Mouse (Mus musculus): Measurements from ENCODE around the gene Lyrm7. TPM values are rescaled to one million over a fixed set of nuclear protein-coding genes. Genes with fewer than 3 reads are reported as not detected.

The Lyrm7 gene
- total RNA-seq, 2 experiments from 2014 or later, result 0.84 to 1.4 TPM

DNA sequence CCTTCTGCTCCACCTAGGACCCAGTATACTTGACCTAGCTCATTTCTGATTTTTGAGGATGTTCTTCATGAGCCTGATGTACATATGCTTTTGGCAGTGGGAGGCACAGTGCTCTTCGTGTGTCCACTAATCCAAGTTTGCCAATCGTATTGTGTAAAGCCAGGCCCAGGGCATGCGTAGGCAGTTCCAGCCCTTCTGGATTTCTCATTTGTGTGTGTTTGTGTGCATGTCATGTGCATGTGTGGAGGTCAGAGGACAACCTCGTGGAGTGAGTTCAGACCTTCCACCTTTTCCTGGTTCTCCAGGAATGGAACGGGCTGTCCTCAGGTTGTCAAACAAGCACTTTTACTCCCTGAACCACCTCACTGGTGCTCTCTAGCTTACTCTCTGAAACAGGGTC lies 51.1 kb downstream of the Lyrm7 start:
- ATAC-seq (replicated peaks; ENCODE audit: low FRiP score, poor library complexity, severe bottlenecking), result no peak

DNA sequence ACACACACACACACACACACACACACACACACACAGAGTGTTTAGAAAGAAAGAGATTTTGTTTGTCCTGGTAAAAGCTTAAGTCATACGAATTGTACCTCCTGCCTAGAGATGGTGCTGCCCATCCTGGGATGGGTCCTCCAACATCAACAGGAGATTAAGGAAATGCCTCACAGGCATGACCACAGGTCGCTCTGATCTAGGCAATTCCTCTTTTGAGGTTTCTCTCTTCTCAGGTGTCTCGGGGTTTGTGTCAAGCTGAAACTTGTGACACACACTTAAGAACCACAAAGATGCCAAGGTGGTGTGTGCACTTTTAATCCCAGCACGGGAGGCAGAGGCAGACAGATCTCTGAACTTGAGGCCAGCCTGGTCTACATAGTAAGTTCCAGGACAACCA lies 52.5 kb downstream of the Lyrm7 start:
- no peak for ATAC-seq (replicated peaks; ENCODE audit: low FRiP score, poor library complexity, severe bottlenecking)

DNA sequence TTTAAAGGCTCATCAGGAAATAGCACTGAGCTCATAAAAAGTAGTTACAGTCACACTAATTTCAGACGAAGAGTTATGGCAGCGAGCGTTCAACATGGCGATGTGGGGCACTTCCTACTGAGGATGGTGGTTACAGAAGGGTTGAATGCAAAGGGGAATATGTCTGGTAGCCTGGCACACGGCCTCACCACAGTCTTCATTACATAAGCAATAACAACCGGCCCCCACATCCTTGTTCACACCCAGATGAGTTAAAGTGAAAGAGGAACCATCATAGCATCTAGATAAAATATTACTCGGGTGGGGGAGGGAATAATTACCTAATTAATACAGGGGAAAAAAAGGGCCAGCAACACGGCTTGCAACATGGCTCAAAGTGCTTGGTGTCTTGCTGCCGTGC lies 53.0 kb downstream of the Lyrm7 start:
- ATAC-seq (replicated peaks; ENCODE audit: low FRiP score, poor library complexity, severe bottlenecking), result no peak

GRCm38 (mm10) chr11:54806891-54807290 lies 53.8 kb downstream of the Lyrm7 start:
- no peak for ATAC-seq (replicated peaks; ENCODE audit: low FRiP score, poor library complexity, severe bottlenecking)

GRCm38 (mm10) chr11:54805196-54805595 lies 55.5 kb downstream of the Lyrm7 start:
- no peak for ATAC-seq (replicated peaks; ENCODE audit: low FRiP score, poor library complexity, severe bottlenecking)

DNA sequence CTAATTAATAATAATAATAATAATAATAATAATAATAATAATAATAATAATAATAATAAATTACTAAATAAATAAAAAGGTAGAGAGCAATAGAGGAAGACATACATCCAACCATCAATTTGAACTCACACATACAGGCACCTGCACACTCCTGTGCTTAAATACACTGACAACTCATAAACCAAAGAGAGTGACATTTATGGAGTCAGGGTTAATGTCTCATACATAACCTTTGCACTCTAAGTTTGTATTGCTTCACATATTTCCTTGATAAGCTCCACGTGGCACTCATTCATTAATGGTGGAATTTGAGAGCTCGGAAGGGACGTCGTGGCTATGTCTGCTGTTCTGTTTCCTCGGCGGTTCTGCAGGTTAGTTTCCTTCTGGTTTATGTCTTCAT lies 58.1 kb downstream of the Lyrm7 start:
- no peak for ATAC-seq (replicated peaks; ENCODE audit: low FRiP score, poor library complexity, severe bottlenecking)

GRCm38 (mm10) chr11:54801791-54802558 lies 58.7 kb downstream of the Lyrm7 start:
- no peak for ATAC-seq (replicated peaks; ENCODE audit: low FRiP score, poor library complexity, severe bottlenecking)

DNA sequence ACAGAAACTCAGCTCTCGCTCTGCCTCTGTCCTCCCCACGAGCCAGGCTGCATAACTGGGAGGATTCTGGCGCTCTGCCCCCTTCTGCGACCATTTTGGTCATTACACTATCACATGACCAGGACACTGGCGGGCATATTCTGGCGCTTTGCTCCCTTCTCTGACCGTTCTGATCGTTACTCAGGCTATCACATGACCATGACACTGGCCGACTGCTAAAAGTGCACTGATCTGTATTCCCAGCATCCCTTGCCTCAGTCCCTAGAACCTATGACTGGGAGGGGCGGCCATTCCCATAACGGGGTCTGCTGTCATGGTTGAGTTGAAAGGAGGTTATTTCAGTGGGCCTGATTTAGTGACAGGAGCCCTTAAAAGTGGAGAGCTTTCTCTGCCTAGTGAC lies 64.2 kb downstream of the Lyrm7 start:
- ATAC-seq (replicated peaks; ENCODE audit: low FRiP score, poor library complexity, severe bottlenecking), result no peak

DNA sequence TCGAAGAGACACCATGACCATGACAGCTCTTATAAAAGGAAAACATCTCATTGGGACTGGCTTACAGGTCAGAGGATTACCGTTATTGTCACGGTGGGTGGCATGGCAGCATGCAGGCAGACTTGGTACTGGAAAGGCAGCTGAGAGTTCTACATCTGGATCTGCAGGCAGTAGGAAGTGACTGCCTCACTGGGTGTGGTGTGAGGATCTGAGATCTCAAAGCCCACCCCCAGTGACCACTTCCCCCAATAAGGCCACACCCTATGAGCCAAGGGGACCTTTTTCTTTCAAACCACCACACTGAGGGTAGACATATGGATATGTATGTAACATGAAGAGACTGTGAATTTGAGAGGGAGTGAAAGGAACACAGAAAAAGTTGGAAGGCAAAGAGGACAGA lies 66.0 kb downstream of the Lyrm7 start:
- no peak for ATAC-seq (replicated peaks; ENCODE audit: low FRiP score, poor library complexity, severe bottlenecking)

DNA sequence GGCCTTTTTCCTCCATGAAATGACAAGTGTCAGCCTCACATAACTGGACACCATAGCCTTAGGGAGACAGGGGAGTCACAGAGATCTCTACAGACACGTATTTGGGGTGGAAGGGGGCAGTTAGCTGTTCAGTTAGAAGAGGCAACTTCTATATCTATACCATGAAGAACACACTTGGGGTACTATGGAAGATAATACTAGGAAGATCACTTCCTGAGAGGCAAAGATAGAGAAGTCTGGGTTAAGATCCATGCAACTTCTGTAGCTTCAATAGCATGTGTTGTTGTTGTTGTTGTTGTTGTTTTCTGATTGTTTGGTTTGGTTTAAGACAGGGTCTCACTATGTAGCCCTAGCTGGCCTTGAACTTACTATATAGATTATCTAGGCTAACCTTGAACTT lies 67.5 kb downstream of the Lyrm7 start:
- ATAC-seq (replicated peaks; ENCODE audit: low FRiP score, poor library complexity, severe bottlenecking), result no peak

DNA sequence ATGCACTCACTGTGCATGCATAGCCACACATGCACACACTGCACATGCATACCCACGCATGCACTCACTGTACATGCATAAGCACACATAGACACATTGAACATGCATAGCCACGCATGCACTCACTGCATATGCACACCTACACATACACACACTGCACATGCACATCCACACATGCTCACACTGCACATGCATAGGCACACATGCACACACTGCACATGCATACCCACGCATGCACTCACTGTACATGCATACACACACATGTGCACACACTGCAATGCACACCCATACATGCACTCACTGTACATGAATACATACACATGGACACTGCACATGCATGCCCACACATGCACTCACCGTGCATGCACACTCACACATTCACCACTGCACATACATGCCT lies 69.3 kb downstream of the Lyrm7 start:
- ATAC-seq (replicated peaks; ENCODE audit: low FRiP score, poor library complexity, severe bottlenecking), result no peak

GRCm38 (mm10) chr11:54787488-54788474 lies 72.9 kb downstream of the Lyrm7 start, which contains the start of gene Cdc42se2:
Cdc42se2 (minus strand) TSS chr11:54787675.
- ATAC-seq (replicated peaks; ENCODE audit: low FRiP score, poor library complexity, severe bottlenecking), result peak; percentile 99

GRCm38 (mm10) chr11:54786858-54787487 lies 73.7 kb downstream of the Lyrm7 start:
- peak; percentile 49 for ATAC-seq (replicated peaks; ENCODE audit: low FRiP score, poor library complexity, severe bottlenecking)

GRCm38 (mm10) chr11:54785566-54785965 lies 75.2 kb downstream of the Lyrm7 start:
- no peak for ATAC-seq (replicated peaks; ENCODE audit: low FRiP score, poor library complexity, severe bottlenecking)

- ATAC-seq (replicated peaks; ENCODE audit: low FRiP score, poor library complexity, severe bottlenecking), result no peak
These were observed 76.3 kb downstream of the Lyrm7 start for GRCm38 (mm10) chr11:54784436-54784835.

GRCm38 (mm10) chr11:54782253-54782652 lies 78.5 kb downstream of the Lyrm7 start:
- no peak for ATAC-seq (replicated peaks; ENCODE audit: low FRiP score, poor library complexity, severe bottlenecking)

GRCm38 (mm10) chr11:54779946-54780345 lies 80.8 kb downstream of the Lyrm7 start:
- no peak for ATAC-seq (replicated peaks; ENCODE audit: low FRiP score, poor library complexity, severe bottlenecking)

DNA sequence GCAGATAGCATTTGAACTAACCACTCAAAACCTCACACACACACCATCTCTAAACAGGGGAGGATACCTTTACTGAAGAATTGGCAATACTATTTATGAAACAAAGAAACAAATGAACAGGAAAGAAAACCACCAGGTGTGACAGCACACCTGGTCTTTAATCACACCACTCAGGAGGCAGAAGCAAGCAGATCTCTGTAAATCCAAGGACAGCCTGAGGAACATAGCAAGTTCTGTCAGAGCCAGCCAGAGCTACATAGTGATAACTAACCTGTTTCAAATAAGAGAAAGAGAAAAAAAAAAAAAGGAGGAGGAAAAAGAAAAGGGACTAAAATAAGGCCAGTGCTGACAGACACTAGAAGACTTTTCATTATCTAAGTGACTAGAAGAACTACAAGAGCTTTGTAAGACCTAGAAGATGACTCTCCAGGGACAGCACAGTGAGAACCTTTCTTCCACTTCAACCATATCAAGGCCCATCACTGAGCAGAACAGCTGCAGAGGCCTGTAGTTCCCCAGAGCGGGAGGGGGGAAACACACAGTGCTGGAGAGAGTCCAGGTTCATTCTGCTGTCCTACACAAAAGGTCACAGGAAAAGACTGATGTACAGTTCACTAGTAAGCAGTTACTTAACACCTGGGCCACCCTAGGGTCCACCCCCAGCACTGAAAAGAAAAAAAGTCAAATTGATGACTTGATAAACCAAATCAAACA lies 82.4 kb downstream of the Lyrm7 start:
- ATAC-seq (replicated peaks; ENCODE audit: low FRiP score, poor library complexity, severe bottlenecking), result no peak

- ATAC-seq (replicated peaks; ENCODE audit: low FRiP score, poor library complexity, severe bottlenecking), result no peak
These were observed 83.2 kb downstream of the Lyrm7 start for GRCm38 (mm10) chr11:54777387-54778130.
